Mouse (Mus musculus): ENCODE results near the gene Prepl. TPM values are rescaled to one million over a fixed set of nuclear protein-coding genes. Genes with fewer than 3 reads are reported as not detected.

Prepl gene
- polyA plus RNA-seq, 1 experiment, result 16.7 TPM

GRCm38 (mm10) chr17:85043404-85043816 is 46.6 kb downstream of the Prepl start:
- H3K27ac ChIP-seq (ENCODE audit: insufficient read depth, low read depth, low read length), result no peak overlapping the region
- TF ChIP-seq CTCF (IDR thresholded peaks at IDR 0.05; ENCODE audit: low read depth, low read length) (no peak), POLR2A (IDR thresholded peaks at IDR 0.05; ENCODE audit: borderline replicate concordance, low read depth, low read length) (no peak)
- H3K4me1 ChIP-seq (ENCODE audit: control insufficient read depth, insufficient read depth, low read length), result no peaks in the 10 kb centered on the region
- H3K4me3 ChIP-seq (ENCODE audit: insufficient read depth, low read length), result no peak overlapping the region

- H3K4me3 ChIP-seq (ENCODE audit: insufficient read depth, low read length), result no peak overlapping the region
- no peak overlapping the region for H3K27ac ChIP-seq (ENCODE audit: insufficient read depth, low read depth, low read length)
- TF ChIP-seq POLR2A (IDR thresholded peaks at IDR 0.05; ENCODE audit: borderline replicate concordance, low read depth, low read length) (no peak), CTCF (IDR thresholded peaks at IDR 0.05; ENCODE audit: low read depth, low read length) (no peak)
- no peaks in the 10 kb centered on the region for H3K4me1 ChIP-seq (ENCODE audit: control insufficient read depth, insufficient read depth, low read length)
Observed at GRCm38 (mm10) chr17:85042419-85042818, 47.6 kb downstream of the Prepl start.

- no peak overlapping the region for H3K27ac ChIP-seq (ENCODE audit: insufficient read depth, low read depth, low read length)
- TF ChIP-seq CTCF (IDR thresholded peaks at IDR 0.05; ENCODE audit: low read depth, low read length) (no peak), POLR2A (IDR thresholded peaks at IDR 0.05; ENCODE audit: borderline replicate concordance, low read depth, low read length) (no peak)
Observed at GRCm38 (mm10) chr17:85040913-85041312, 49.1 kb downstream of the Prepl start.

GRCm38 (mm10) chr17:85038761-85039160 is 51.3 kb downstream of the Prepl start:
- Histone ChIP-seq H3K27ac (ENCODE audit: insufficient read depth, low read depth, low read length) (no peak overlapping the region), H3K4me3 (ENCODE audit: insufficient read depth, low read length) (no peak overlapping the region), H3K4me1 (ENCODE audit: control insufficient read depth, insufficient read depth, low read length) (no peaks in the 10 kb centered on the region)
- TF ChIP-seq POLR2A (IDR thresholded peaks at IDR 0.05; ENCODE audit: borderline replicate concordance, low read depth, low read length) (no peak), CTCF (IDR thresholded peaks at IDR 0.05; ENCODE audit: low read depth, low read length) (no peak)

More at GRCm38 (mm10) chr17:85040913-85041312, 49.1 kb downstream of the Prepl start:
- H3K4me1 ChIP-seq (ENCODE audit: control insufficient read depth, insufficient read depth, low read length), result no peaks in the 10 kb centered on the region
- H3K4me3 ChIP-seq (ENCODE audit: insufficient read depth, low read length), result no peak overlapping the region

- TF ChIP-seq POLR2A (IDR thresholded peaks at IDR 0.05; ENCODE audit: borderline replicate concordance, low read depth, low read length) (no peak), CTCF (IDR thresholded peaks at IDR 0.05; ENCODE audit: low read depth, low read length) (no peak)
- Histone ChIP-seq H3K4me3 (ENCODE audit: insufficient read depth, low read length) (no peak overlapping the region), H3K4me1 (ENCODE audit: control insufficient read depth, insufficient read depth, low read length) (no peaks in the 10 kb centered on the region), H3K27ac (ENCODE audit: insufficient read depth, low read depth, low read length) (no peak overlapping the region)
Observed at GRCm38 (mm10) chr17:85038311-85038710, 51.7 kb downstream of the Prepl start.

- TF ChIP-seq CTCF (IDR thresholded peaks at IDR 0.05; ENCODE audit: low read depth, low read length) (no peak), POLR2A (IDR thresholded peaks at IDR 0.05; ENCODE audit: borderline replicate concordance, low read depth, low read length) (no peak)
- Histone ChIP-seq H3K27ac (ENCODE audit: insufficient read depth, low read depth, low read length) (no peak overlapping the region), H3K4me1 (ENCODE audit: control insufficient read depth, insufficient read depth, low read length) (no peaks in the 10 kb centered on the region), H3K4me3 (ENCODE audit: insufficient read depth, low read length) (no peak overlapping the region)
Observed at GRCm38 (mm10) chr17:85037855-85038254, 52.2 kb downstream of the Prepl start.

GRCm38 (mm10) chr17:85034068-85034467 is 56.0 kb downstream of the Prepl start:
- TF ChIP-seq POLR2A (IDR thresholded peaks at IDR 0.05; ENCODE audit: borderline replicate concordance, low read depth, low read length), result no peak
- TF ChIP-seq CTCF (IDR thresholded peaks at IDR 0.05; ENCODE audit: low read depth, low read length), result no peak
- Histone ChIP-seq H3K27ac (ENCODE audit: insufficient read depth, low read depth, low read length) (no peak overlapping the region), H3K4me1 (ENCODE audit: control insufficient read depth, insufficient read depth, low read length) (no peaks in the 10 kb centered on the region), H3K4me3 (ENCODE audit: insufficient read depth, low read length) (no peak overlapping the region)

- H3K4me1 ChIP-seq (ENCODE audit: control insufficient read depth, insufficient read depth, low read length), result no peaks in the 10 kb centered on the region
- TF ChIP-seq CTCF (IDR thresholded peaks at IDR 0.05; ENCODE audit: low read depth, low read length), result no peak
- TF ChIP-seq POLR2A (IDR thresholded peaks at IDR 0.05; ENCODE audit: borderline replicate concordance, low read depth, low read length), result no peak
Observed at GRCm38 (mm10) chr17:85033087-85033486, 57.0 kb downstream of the Prepl start.

GRCm38 (mm10) chr17:85030651-85031050 is 59.4 kb downstream of the Prepl start:
- Histone ChIP-seq H3K4me3 (ENCODE audit: insufficient read depth, low read length) (no peak overlapping the region), H3K4me1 (ENCODE audit: control insufficient read depth, insufficient read depth, low read length) (no peaks in the 10 kb centered on the region), H3K27ac (ENCODE audit: insufficient read depth, low read depth, low read length) (no peak overlapping the region)
- no peak for TF ChIP-seq CTCF (IDR thresholded peaks at IDR 0.05; ENCODE audit: low read depth, low read length)
- no peak for TF ChIP-seq POLR2A (IDR thresholded peaks at IDR 0.05; ENCODE audit: borderline replicate concordance, low read depth, low read length)

More at GRCm38 (mm10) chr17:85033087-85033486, 57.0 kb downstream of the Prepl start:
- H3K4me3 ChIP-seq (ENCODE audit: insufficient read depth, low read length), result no peak overlapping the region
- H3K27ac ChIP-seq (ENCODE audit: insufficient read depth, low read depth, low read length), result no peak overlapping the region

GRCm38 (mm10) chr17:85028797-85029196 is 61.2 kb downstream of the Prepl start:
- no peak for TF ChIP-seq POLR2A (IDR thresholded peaks at IDR 0.05; ENCODE audit: borderline replicate concordance, low read depth, low read length)
- TF ChIP-seq CTCF (IDR thresholded peaks at IDR 0.05; ENCODE audit: low read depth, low read length), result no peak
- Histone ChIP-seq H3K27ac (ENCODE audit: insufficient read depth, low read depth, low read length) (no peak overlapping the region), H3K4me3 (ENCODE audit: insufficient read depth, low read length) (no peak overlapping the region), H3K4me1 (ENCODE audit: control insufficient read depth, insufficient read depth, low read length) (no peaks in the 10 kb centered on the region)

All from bone marrow macrophage, adult 2 months (primary cell).